Mouse (Mus musculus) MEL (cell line): ENCODE data around the gene Usp40.

Experiments used
- CTCF ChIP-seq, 3 experiments: IDR thresholded peaks in 2 of 3; conservative IDR thresholded peaks in 1 of 3; 2 replicates each; pipeline ENCODE4 v1.5.1; 2011 to 2012; ENCODE audit warnings: low read length in 3 of 3, low read depth in 2 of 3, mild to moderate bottlenecking in 2 of 3, improper control_type of control experiment in 1 of 3, inconsistent platforms in 1 of 3, mixed read lengths in 1 of 3, moderate library complexity in 1 of 3; ENCODE audit not compliant: control insufficient read depth in 1 of 3, insufficient read depth in 1 of 3, poor library complexity in 1 of 3, severe bottlenecking in 1 of 3
- ELF1 ChIP-seq: IDR thresholded peaks from 2 replicates; pipeline ENCODE4 v1.6.1; 2014; ENCODE audit warnings: low read depth, mild to moderate bottlenecking, inconsistent platforms, low read length, improper control_type of control experiment, moderate library complexity
- EP300 ChIP-seq, 2 experiments: IDR thresholded peaks; 2 replicates each; pipeline ENCODE4 v1.6.1; 2011; ENCODE audit warnings: improper control_type of control experiment in 2 of 2, low read length in 2 of 2, low read depth in 1 of 2, mild to moderate bottlenecking in 1 of 2
- MAX ChIP-seq: IDR thresholded peaks from 2 replicates; pipeline ENCODE4 v1.6.1; 2011; ENCODE audit warnings: low read length, improper control_type of control experiment
- MEF2A ChIP-seq: IDR thresholded peaks from 2 replicates; pipeline ENCODE4 v1.6.1; 2014; ENCODE audit warnings: low read depth, mild to moderate bottlenecking, inconsistent platforms, low read length, improper control_type of control experiment; ENCODE audit not compliant: poor library complexity, insufficient replicate concordance, severe bottlenecking; ENCODE audit errors: extremely low read depth
- MXI1 ChIP-seq: IDR thresholded peaks from 2 replicates; pipeline ENCODE4 v1.6.1; 2011; ENCODE audit warnings: mild to moderate bottlenecking, low read depth, low read length, improper control_type of control experiment
- MYC ChIP-seq: IDR thresholded peaks from 2 replicates; pipeline ENCODE4 v1.6.1; 2011; ENCODE audit warnings: low read depth, mild to moderate bottlenecking, low read length, improper control_type of control experiment, moderate library complexity
- POLR2A ChIP-seq, 2 experiments: IDR thresholded peaks; 2 replicates each; pipeline ENCODE4 v1.6.1; 2011 to 2012; ENCODE audit warnings: low read length in 2 of 2, mild to moderate bottlenecking in 2 of 2, control low read depth in 1 of 2, improper control_type of control experiment in 1 of 2, low read depth in 1 of 2, moderate library complexity in 1 of 2; ENCODE audit not compliant: control insufficient read depth in 1 of 2, insufficient read depth in 1 of 2, poor library complexity in 1 of 2
- SMC3 ChIP-seq: IDR thresholded peaks from 2 replicates; pipeline ENCODE4 v1.6.1; 2011; ENCODE audit warnings: low read depth, low read length, improper control_type of control experiment
- UBTF ChIP-seq: IDR thresholded peaks from 2 replicates; pipeline ENCODE4 v1.6.1; 2012; ENCODE audit warnings: low read depth, mild to moderate bottlenecking, inconsistent platforms, low read length, improper control_type of control experiment, moderate library complexity, borderline replicate concordance; ENCODE audit not compliant: insufficient read depth
- USF2 ChIP-seq, 2 experiments: IDR thresholded peaks; 2 replicates each; pipeline ENCODE4 v1.6.1; 2011 to 2012; ENCODE audit warnings: improper control_type of control experiment in 2 of 2, low read length in 2 of 2, borderline replicate concordance in 1 of 2, inconsistent platforms in 1 of 2, low read depth in 1 of 2, mild to moderate bottlenecking in 1 of 2; ENCODE audit not compliant: insufficient read depth in 1 of 2
- ZC3H11A ChIP-seq: IDR thresholded peaks from 2 replicates; pipeline ENCODE4 v1.6.1; 2012; ENCODE audit warnings: low read depth, mild to moderate bottlenecking, inconsistent platforms, low read length, improper control_type of control experiment
- ZKSCAN1 ChIP-seq: IDR thresholded peaks from 2 replicates; pipeline ENCODE4 v1.6.1; 2012; ENCODE audit warnings: low read depth, mild to moderate bottlenecking, inconsistent platforms, low read length, improper control_type of control experiment, moderate library complexity
- ZMIZ1 ChIP-seq: IDR thresholded peaks from 2 replicates; pipeline ENCODE4 v1.6.1; 2012; ENCODE audit warnings: low read depth, mild to moderate bottlenecking, inconsistent platforms, low read length, improper control_type of control experiment, moderate library complexity

DNA sequence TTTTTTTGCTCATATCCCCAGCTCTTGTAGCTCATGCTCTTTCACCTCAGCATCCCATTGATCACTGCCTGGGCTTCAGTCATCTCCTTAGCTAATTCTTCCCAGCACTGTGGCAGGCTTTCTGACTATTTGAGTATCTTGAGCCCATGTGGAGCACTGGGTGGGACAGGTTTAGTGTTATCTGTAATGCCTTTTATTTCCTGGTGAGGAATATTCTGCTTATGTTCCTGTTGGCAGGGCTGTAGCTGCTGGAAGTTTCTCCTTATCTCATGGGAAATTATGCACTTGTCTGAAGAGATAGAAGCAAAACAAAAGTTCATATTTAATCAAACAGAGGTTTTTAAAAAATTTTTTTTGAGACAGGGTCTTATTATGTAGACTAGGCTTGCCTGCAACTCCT, 98.8 kb downstream of the Usp40 start:
- no peak for TF ChIP-seq ELF1
- TF ChIP-seq EP300 (IDR thresholded peaks at IDR 0.05; ENCODE audit: low read depth in 1 of 2, low read length in 2 of 2), result peak; percentile 51 to 77
- no peak for TF ChIP-seq POLR2A (IDR thresholded peaks at IDR 0.05; ENCODE audit: control insufficient read depth in 1 of 2, insufficient read depth in 1 of 2, low read depth in 1 of 2, low read length in 2 of 2, poor library complexity in 1 of 2)
- no peak for TF ChIP-seq MXI1
- no peak for TF ChIP-seq MAX
- no peak for TF ChIP-seq ZMIZ1
- no peak for TF ChIP-seq CTCF (IDR thresholded peaks at IDR 0.05 in 2 of 3, conservative IDR thresholded peaks at IDR 0.05 in 1 of 3; ENCODE audit: control insufficient read depth in 1 of 3, insufficient read depth in 1 of 3, low read depth in 2 of 3, low read length in 3 of 3, poor library complexity in 1 of 3, severe bottlenecking in 1 of 3)
- TF ChIP-seq UBTF, result no peak
- TF ChIP-seq MEF2A, result no peak
- TF ChIP-seq USF2 (IDR thresholded peaks at IDR 0.05; ENCODE audit: borderline replicate concordance in 1 of 2, insufficient read depth in 1 of 2, low read depth in 1 of 2, low read length in 2 of 2), result no peak
- TF ChIP-seq ZKSCAN1, result no peak
- TF ChIP-seq MYC, result no peak
- no peak for TF ChIP-seq SMC3
- TF ChIP-seq ZC3H11A, result no peak
